Mouse (Mus musculus) ZHBTc4 (cell line): Measurements from ENCODE around the gene Tiam1.

Source experiments
- DNase-seq: peaks from one replicate; pipeline ENCODE4 v3.0.0-alpha.2; 2011; ENCODE audit warnings: low read depth, low spot score

Gene Tiam1

GRCm38 (mm10) chr16:90051051-90051450 lies 92.5 kb downstream of the Tiam1 start:
- DNase-seq, result no peak

GRCm38 (mm10) chr16:90047841-90048240 lies 95.7 kb downstream of the Tiam1 start:
- DNase-seq, result no peak

GRCm38 (mm10) chr16:90046494-90047158 lies 96.9 kb downstream of the Tiam1 start:
- no peak for DNase-seq

- no peak for DNase-seq
Measured at GRCm38 (mm10) chr16:90045611-90046010, 98.0 kb downstream of the Tiam1 start.

- DNase-seq, result no peak
Measured at GRCm38 (mm10) chr16:90044004-90044754, 99.4 kb downstream of the Tiam1 start.

GRCm38 (mm10) chr16:90042874-90043273 lies 100.7 kb downstream of the Tiam1 start:
- no peak for DNase-seq

GRCm38 (mm10) chr16:90042386-90042785 lies 101.2 kb downstream of the Tiam1 start:
- DNase-seq, result no peak

- no peak for DNase-seq
Measured at GRCm38 (mm10) chr16:90040771-90041364, 102.7 kb downstream of the Tiam1 start.

GRCm38 (mm10) chr16:90035595-90036110 lies 107.9 kb downstream of the Tiam1 start:
- DNase-seq, result no peak

- peak; percentile 70 for DNase-seq
Measured at GRCm38 (mm10) chr16:90030355-90030754, 113.2 kb downstream of the Tiam1 start.

- no peak for DNase-seq
Measured at GRCm38 (mm10) chr16:90027886-90028285, 115.7 kb downstream of the Tiam1 start.

GRCm38 (mm10) chr16:90025526-90026172 lies 117.9 kb downstream of the Tiam1 start:
- no peak for DNase-seq

GRCm38 (mm10) chr16:90023665-90024010 lies 119.9 kb downstream of the Tiam1 start:
- no peak for DNase-seq

- DNase-seq, result no peak
Measured at GRCm38 (mm10) chr16:90022932-90023664, 120.5 kb downstream of the Tiam1 start.

GRCm38 (mm10) chr16:90016046-90016445 lies 127.5 kb downstream of the Tiam1 start:
- no peak for DNase-seq

GRCm38 (mm10) chr16:90014596-90014995 lies 129.0 kb downstream of the Tiam1 start:
- no peak for DNase-seq

GRCm38 (mm10) chr16:90011521-90012181 lies 131.9 kb downstream of the Tiam1 start:
- DNase-seq, result peak; percentile 32

- DNase-seq, result no peak
Measured at GRCm38 (mm10) chr16:90008504-90008903, 135.1 kb downstream of the Tiam1 start.

GRCm38 (mm10) chr16:90007391-90007977 lies 136.1 kb downstream of the Tiam1 start:
- DNase-seq, result no peak

- no peak for DNase-seq
Measured at GRCm38 (mm10) chr16:90003556-90003955, 140.0 kb downstream of the Tiam1 start.
